Mouse (Mus musculus) olfactory bulb, adult 2 months (tissue): ENCODE measurements around the gene Psenen. TPM values are rescaled to one million over a fixed set of nuclear protein-coding genes. Genes with fewer than 3 reads are reported as not detected.

ENCODE experiments used
- H3K27ac ChIP-seq: fragments of 200-500 bp; 2 replicates; pipeline ENCODE4 v1.5.1; 2012; ENCODE audit warnings: low read depth, low read length; ENCODE audit not compliant: insufficient read depth
- H3K4me1 ChIP-seq: fragments of 200-500 bp; 2 replicates; pipeline ENCODE4 v1.6.1; 2012; ENCODE audit warnings: low read length; ENCODE audit not compliant: control insufficient read depth, insufficient read depth
- H3K4me3 ChIP-seq: fragments of 200-500 bp; 2 replicates; pipeline ENCODE4 v1.5.1; 2012; ENCODE audit warnings: mild to moderate bottlenecking, low read depth, low read length, moderate library complexity; ENCODE audit not compliant: insufficient read depth
- CTCF ChIP-seq: fragments of 200-500 bp; IDR thresholded peaks from 2 replicates; pipeline ENCODE4 v1.5.1; 2012; ENCODE audit warnings: low read depth, mild to moderate bottlenecking, low read length, moderate library complexity; ENCODE audit not compliant: insufficient read depth
- POLR2A ChIP-seq: fragments of 200-500 bp; IDR thresholded peaks from 2 replicates; pipeline ENCODE4 v1.6.1; 2012; ENCODE audit warnings: mild to moderate bottlenecking, low read depth, low read length, moderate library complexity; ENCODE audit not compliant: insufficient read depth
- WGBS: fragments of 180-500 bp; shearing (Covaris S2); methylation state at CpG from one replicate; pipeline ENCODE4 v1.1.7; 2018; 5-methylcytosine and 5-hydroxymethylcytosine counted together
- polyA plus RNA-seq: library from polyadenylated mRNA; stranded (reverse); fragments of >200 nt; gene quantifications from 2 replicates; pipeline ENCODE4 v1.2.4, GENCODE M21; 2012; ENCODE audit warnings: low replicate concordance; ENCODE audit not compliant: missing spikeins, insufficient read depth, insufficient read length

Psenen gene
- polyA plus RNA-seq, 1 experiment = not detected

GRCm38 (mm10) chr7:30515003-30515760 lies 48.2 kb downstream of the Psenen start:
- 74% methylated on average over 24 of the region's 24 CpGs for WGBS
- H3K4me1 ChIP-seq = no peaks in the 10 kb centered on the region
- no peak overlapping the region for H3K4me3 ChIP-seq
- no peak overlapping the region for H3K27ac ChIP-seq
- TF ChIP-seq CTCF = no peak
- TF ChIP-seq POLR2A = no peak

Other genes with a start within 250 kb of the Psenen start
- gene Syne4, start 248.8 kb downstream of the Psenen start, polyA plus RNA-seq = not detected in 2 replicates
- not detected in 2 replicates for gene E130208F15Rik, start 241.9 kb downstream of the Psenen start, polyA plus RNA-seq
- gene Sdhaf1, start 239.7 kb downstream of the Psenen start, polyA plus RNA-seq = not detected in 2 replicates
- gene Lrfn3, start 200.9 kb downstream of the Psenen start, polyA plus RNA-seq = not detected in 2 replicates
- not detected in 2 replicates for gene Tyrobp, start 149.9 kb downstream of the Psenen start, polyA plus RNA-seq
- not detected in 2 replicates for gene Hcst, start 143.8 kb downstream of the Psenen start, polyA plus RNA-seq
- not detected in 2 replicates for gene Nfkbid, start 141.9 kb downstream of the Psenen start, polyA plus RNA-seq
- 174 TPM in 1 of 2 replicates, not detected in the other for gene Aplp1, start 118.1 kb downstream of the Psenen start, polyA plus RNA-seq
- not detected in 2 replicates for gene Kirrel2, start 105.9 kb downstream of the Psenen start, polyA plus RNA-seq
- gene Nphs1, start 105.3 kb downstream of the Psenen start, polyA plus RNA-seq = not detected in 2 replicates
- not detected in 2 replicates for gene Prodh2, start 70.0 kb downstream of the Psenen start, polyA plus RNA-seq
- not detected in 2 replicates for gene Arhgap33, start 28.6 kb downstream of the Psenen start, polyA plus RNA-seq
- gene Hspb6, start 11.4 kb downstream of the Psenen start, polyA plus RNA-seq = not detected in 2 replicates
- gene Proser3, start 11.3 kb downstream of the Psenen start, polyA plus RNA-seq = not detected in 2 replicates
- gene Lin37, start 3.8 kb downstream of the Psenen start, polyA plus RNA-seq = not detected in 2 replicates
- not detected in 2 replicates for gene U2af1l4, start 326 bp downstream of the Psenen start, polyA plus RNA-seq
- not detected in 2 replicates for gene Gm49396, start 283 bp downstream of the Psenen start, polyA plus RNA-seq
- gene Igflr1, start 1.8 kb upstream of the Psenen start, polyA plus RNA-seq = not detected in 2 replicates
- gene Kmt2b, start 25.1 kb upstream of the Psenen start, polyA plus RNA-seq = 696 TPM in 1 of 2 replicates, not detected in the other
- gene Zbtb32, start 35.3 kb upstream of the Psenen start, polyA plus RNA-seq = not detected in 2 replicates
- gene Upk1a, start 49.2 kb upstream of the Psenen start, polyA plus RNA-seq = not detected in 2 replicates
- 1,523 TPM in 1 of 2 replicates, not detected in the other for gene Cox6b1, start 62.5 kb upstream of the Psenen start, polyA plus RNA-seq
- gene Etv2, start 72.2 kb upstream of the Psenen start, polyA plus RNA-seq = not detected in 2 replicates
- not detected in 2 replicates for gene Rbm42, start 86.7 kb upstream of the Psenen start, polyA plus RNA-seq
- not detected in 2 replicates for gene Haus5, start 101.4 kb upstream of the Psenen start, polyA plus RNA-seq
- gene Pmis2, start 108.0 kb upstream of the Psenen start, polyA plus RNA-seq = not detected in 2 replicates
- gene 2200002J24Rik, start 135.3 kb upstream of the Psenen start, polyA plus RNA-seq = not detected in 2 replicates
- not detected in 2 replicates for gene Atp4a, start 148.6 kb upstream of the Psenen start, polyA plus RNA-seq
- not detected in 2 replicates for gene Tmem147, start 165.9 kb upstream of the Psenen start, polyA plus RNA-seq
- gene Gapdhs, start 180.1 kb upstream of the Psenen start, polyA plus RNA-seq = not detected in 2 replicates
- not detected in 2 replicates for gene Sbsn, start 187.8 kb upstream of the Psenen start, polyA plus RNA-seq
- not detected in 2 replicates for gene Dmkn, start 200.1 kb upstream of the Psenen start, polyA plus RNA-seq
- not detected in 2 replicates for gene Krtdap, start 224.3 kb upstream of the Psenen start, polyA plus RNA-seq